Mouse (Mus musculus) liver, adult 2 months (tissue): ENCODE measurements around the gene Rhox4f.
"Not testable (repeated sequence)": the region's sequence is repeated elsewhere in the genome, so short reads cannot be mapped to it uniquely, and the experiment has no call there.

Experiments
- CTCF ChIP-seq: fragments of 200-500 bp; IDR thresholded peaks from 2 replicates; pipeline ENCODE4 v1.5.1; 2011; ENCODE audit warnings: low read depth, low read length, control low read depth
- POLR2A ChIP-seq: fragments of 200-500 bp; IDR thresholded peaks from 2 replicates; pipeline ENCODE4 v1.6.1; 2011; ENCODE audit warnings: low read length, control low read depth; ENCODE audit not compliant: insufficient read depth; ENCODE audit errors: extremely low read depth

DNA sequence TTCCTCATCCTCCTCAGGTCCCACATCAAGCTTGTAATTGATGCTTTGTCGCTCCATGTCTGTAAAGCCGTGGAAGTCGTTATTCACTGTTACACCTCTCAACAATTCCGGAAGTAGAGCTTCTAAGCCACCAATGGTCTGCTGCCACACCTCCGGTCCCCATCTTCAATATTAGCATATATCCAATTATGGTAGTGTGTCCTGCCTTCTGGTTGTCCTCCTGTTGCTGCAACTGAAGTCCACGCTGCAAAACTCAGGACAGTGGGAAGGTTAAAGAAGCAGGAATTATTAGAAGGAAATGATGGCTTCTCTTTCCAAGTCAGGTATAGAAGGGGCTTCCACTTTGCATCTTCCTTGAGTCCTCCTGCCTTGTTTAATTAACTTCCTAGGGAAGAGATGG lies 35.9 kb upstream of the Rhox4f start, which contains the start of gene Rhox2g:
- TF ChIP-seq POLR2A, CTCF: not testable (repeated sequence)
